24 mouse cellular contexts compared by ENCODE assay signal in genomic region chr7:27366082-27366844, GRCm38 (mm10). TPM values are rescaled to one million over a fixed set of nuclear protein-coding genes. Genes with fewer than 3 reads are reported as not detected.
DNase-seq lines count a peak whose midpoint lies in the region; ATAC-seq and TF ChIP-seq lines count a peak whose summit lies in the region.
"Had no signal": no experiment of that assay in that cellular context is flagged by ENCODE, and none has a peak within 500 bp of the region (broad histone marks: within the 10 kb centered on the region; RNA-seq: fewer than 3 reads in every experiment).

No protein-coding gene starts in this region.

- no peak overlapping the region for H3K27ac ChIP-seq in midbrain, embryonic 11.5 days (ENCODE audit: low read depth, low read length)
- no peak overlapping the region for H3K27ac ChIP-seq in midbrain, postnatal 0 days (ENCODE audit: low read depth, low read length)
- H3K27ac ChIP-seq in hindbrain, embryonic 13.5 days: no peak overlapping the region
- H3K27ac ChIP-seq: forebrain, embryonic 15.5 days; heart, embryonic 13.5 days; hindbrain, embryonic 15.5 days had no signal

- no peaks in the 10 kb centered on the region; the same call in 1 of the 2 replicates for H3K9me3 ChIP-seq in midbrain, embryonic 11.5 days (ENCODE audit: control insufficient read depth, low read length)
- H3K9me3 ChIP-seq in midbrain, postnatal 0 days (ENCODE audit: low read length): no peaks in the 10 kb centered on the region
- 0 out of 2 replicates have a peak, but pooled peaks cover 4% of the 10 kb centered on the region for H3K9me3 ChIP-seq in hindbrain, embryonic 13.5 days
- H3K9me3 ChIP-seq: hindbrain, embryonic 15.5 days had no signal

- 47% methylated on average over 21 of the region's 21 CpGs for WGBS in midbrain, embryonic 11.5 days
- 47% methylated on average over 21 of the region's 21 CpGs for WGBS in midbrain, postnatal 0 days
- WGBS in hindbrain, embryonic 13.5 days: 45% methylated on average over 21 of the region's 21 CpGs

- no peak for ATAC-seq in midbrain, embryonic 11.5 days (ENCODE audit: low FRiP score)
- ATAC-seq in midbrain, postnatal 0 days (ENCODE audit: low FRiP score): no peak
- no peak for ATAC-seq in granulocyte monocyte progenitor cell, adult 5-6 weeks (replicated peaks; ENCODE audit: poor library complexity, severe bottlenecking)
- no peak for ATAC-seq in hindbrain, embryonic 13.5 days (ENCODE audit: low FRiP score)
- ATAC-seq: forebrain, embryonic 15.5 days; intestine, embryonic 16.5 days had no signal

- peaks cover 83% of the 10 kb centered on the region for H3K27me3 ChIP-seq in midbrain, embryonic 11.5 days (ENCODE audit: control insufficient read depth, insufficient read depth, low read length)
- peaks cover 75% of the 10 kb centered on the region for H3K27me3 ChIP-seq in midbrain, postnatal 0 days (ENCODE audit: insufficient read depth, low read length)
- peaks cover 92% of the 10 kb centered on the region for H3K27me3 ChIP-seq in hindbrain, embryonic 13.5 days

- H3K4me3 ChIP-seq in midbrain, embryonic 11.5 days (ENCODE audit: low read depth, low read length): no peak overlapping the region
- H3K4me3 ChIP-seq in midbrain, postnatal 0 days (ENCODE audit: low read depth, low read length): no peak overlapping the region
- no peak overlapping the region for H3K4me3 ChIP-seq in hindbrain, embryonic 13.5 days
- H3K4me3 ChIP-seq: forebrain, embryonic 15.5 days; heart, embryonic 13.5 days; hindbrain, embryonic 15.5 days had no signal

- no peaks in the 10 kb centered on the region for H3K36me3 ChIP-seq in midbrain, embryonic 11.5 days (ENCODE audit: control insufficient read depth, insufficient read depth, low read length)
- H3K36me3 ChIP-seq in midbrain, postnatal 0 days (ENCODE audit: insufficient read depth, low read length): peaks cover 37% of the 10 kb centered on the region
- H3K36me3 ChIP-seq in hindbrain, embryonic 13.5 days: peaks cover 30% of the 10 kb centered on the region
- H3K36me3 ChIP-seq: heart, embryonic 13.5 days had no signal

- H3K4me2 ChIP-seq in midbrain, embryonic 11.5 days: no peak overlapping the region
- H3K4me2 ChIP-seq in midbrain, postnatal 0 days (ENCODE audit: low read depth, low read length, poor library complexity, severe bottlenecking): no peak overlapping the region
- H3K4me2 ChIP-seq in hindbrain, embryonic 13.5 days: no peak overlapping the region
- H3K4me2 ChIP-seq: forebrain, embryonic 15.5 days; heart, embryonic 13.5 days; hindbrain, embryonic 15.5 days had no signal

- H3K4me1 ChIP-seq in midbrain, embryonic 11.5 days (ENCODE audit: control insufficient read depth, insufficient read depth, low read length): peaks cover 3% of the 10 kb centered on the region; the same call in 1 of the 2 replicates
- H3K4me1 ChIP-seq in midbrain, postnatal 0 days (ENCODE audit: insufficient read depth, low read length): no peaks in the 10 kb centered on the region
- H3K4me1 ChIP-seq in hindbrain, embryonic 13.5 days (replicated peaks): peaks cover 11% of the 10 kb centered on the region; the same call in 1 of the 2 replicates

- no peak for TF ChIP-seq CTCF in midbrain, postnatal 0 days (IDR thresholded peaks at IDR 0.05)

- DNase-seq in cerebellum, adult 9-11 months: peak; percentile 46
- DNase-seq in cerebellum, adult 11 months: no peak
- peak; percentile 82 for DNase-seq in midbrain, embryonic 11.5 days (ENCODE audit: low spot score, missing footprints)
- no peak for DNase-seq in midbrain, postnatal 0 days (ENCODE audit: low spot score)
- peak; percentile 66 for DNase-seq in ZHBTc4 (ENCODE audit: low read depth, low spot score)
- DNase-seq in right cerebral cortex, postnatal 25 days: peak; percentile 54
- DNase-seq: cerebellum, adult 11-12 months; embryo, embryonic 11 days; lung, adult 18-20 months; lung, postnatal 4 days; spleen, adult 18-20 months; thymus, adult 2 months had no signal

- H3K9ac ChIP-seq in midbrain, embryonic 11.5 days (ENCODE audit: low read length): no peak overlapping the region
- no peak overlapping the region for H3K9ac ChIP-seq in midbrain, postnatal 0 days (replicated peaks; ENCODE audit: low read length, poor library complexity, severe bottlenecking)
- no peak overlapping the region for H3K9ac ChIP-seq in hindbrain, embryonic 13.5 days
- H3K9ac ChIP-seq: forebrain, embryonic 15.5 days; heart, embryonic 13.5 days; hindbrain, embryonic 15.5 days had no signal

RNA-seq across cellular contexts. Expression of gene Gm20479, which starts 9.0 kb away (rescaled TPM):
- not detected in 2 replicates for polyA plus RNA-seq in midbrain, embryonic 11.5 days (2014; fragmentation: Nextera tagmentation; extraction: Ambion mirVana)
- total RNA-seq in midbrain, postnatal 0 days (2014; rRNA removed): not detected in 2 replicates
- polyA plus RNA-seq in midbrain, postnatal 0 days (2015; fragmentation: Nextera tagmentation; extraction: Ambion mirVana): not detected in 2 replicates
- not detected in 2 replicates for total RNA-seq in granulocyte monocyte progenitor cell, adult 5-6 weeks (2014; fragmentation: Nextera tagmentation)
- 1.5 TPM in 1 of 2 replicates, not detected in the other for total RNA-seq in granulocyte monocyte progenitor cell, adult 5-6 weeks (2017)
- not detected in 2 replicates for polyA plus RNA-seq in hindbrain, embryonic 13.5 days (2015; fragmentation: Nextera tagmentation; extraction: Ambion mirVana)
- total RNA-seq: heart, postnatal 25 days; layer of hippocampus, postnatal 10 days; left cerebral cortex, postnatal 36 days; liver, adult 2 months had no signal
- polyA plus RNA-seq: embryonic facial prominence, embryonic 14.5 days; gonadal fat pad, adult 2 months; hindbrain, embryonic 15.5 days; intestine, embryonic 16.5 days; liver, adult 2 months; thymus, adult 2 months had no signal

RNA-seq across cellular contexts. Expression of gene Shkbp1, which starts 10.4 kb away (rescaled TPM):
- polyA plus RNA-seq in midbrain, embryonic 11.5 days (2014; fragmentation: Nextera tagmentation; extraction: Ambion mirVana): 45.9 and 50.7 TPM in 2 replicates
- total RNA-seq in midbrain, postnatal 0 days (2014; rRNA removed): 36.3 and 42.7 TPM in 2 replicates
- 24.1 and 25.1 TPM in 2 replicates for polyA plus RNA-seq in midbrain, postnatal 0 days (2015; fragmentation: Nextera tagmentation; extraction: Ambion mirVana)
- total RNA-seq in granulocyte monocyte progenitor cell, adult 5-6 weeks (2014; fragmentation: Nextera tagmentation): 23.6 and 31.1 TPM in 2 replicates
- total RNA-seq in granulocyte monocyte progenitor cell, adult 5-6 weeks (2017): 13.9 and 18.8 TPM in 2 replicates
- polyA plus RNA-seq in hindbrain, embryonic 13.5 days (2015; fragmentation: Nextera tagmentation; extraction: Ambion mirVana): 61.8 and 62.5 TPM in 2 replicates

RNA-seq across cellular contexts. Expression of gene Ltbp4, which starts 28.8 kb away (rescaled TPM):
- 2.9 and 5.8 TPM in 2 replicates for polyA plus RNA-seq in midbrain, embryonic 11.5 days (2014; fragmentation: Nextera tagmentation; extraction: Ambion mirVana)
- 25.3 and 44.3 TPM in 2 replicates for total RNA-seq in midbrain, postnatal 0 days (2014; rRNA removed)
- 13.6 and 16.0 TPM in 2 replicates for polyA plus RNA-seq in midbrain, postnatal 0 days (2015; fragmentation: Nextera tagmentation; extraction: Ambion mirVana)
- not detected in 2 replicates for total RNA-seq in granulocyte monocyte progenitor cell, adult 5-6 weeks (2014; fragmentation: Nextera tagmentation)
- not detected in 2 replicates for total RNA-seq in granulocyte monocyte progenitor cell, adult 5-6 weeks (2017)
- 5.4 and 6.0 TPM in 2 replicates for polyA plus RNA-seq in hindbrain, embryonic 13.5 days (2015; fragmentation: Nextera tagmentation; extraction: Ambion mirVana)

Comparison
In these comparisons a context has a peak if more than half of its experiments do, and no peak if none do; other contexts are left out.
1. DNase-seq: peak in cerebellum, adult 9-11 months (single experiment), midbrain, embryonic 11.5 days (single experiment), ZHBTc4 (single experiment) and right cerebral cortex, postnatal 25 days (single experiment); none in cerebellum, adult 11 months (single experiment) and midbrain, postnatal 0 days (single experiment).